Mouse (Mus musculus) sigmoid colon, adult 10 weeks (tissue): ENCODE measurements around the gene Gns. TPM values are rescaled to one million over a fixed set of nuclear protein-coding genes. Genes with fewer than 3 reads are reported as not detected.

Experiments used
- polyA plus RNA-seq: library from polyadenylated mRNA; stranded (reverse); fragments of 350-450 nt; fragmentation: Illumina TruSeq; extraction: RNeasy Lipid Tissue Mini Kit (QIAGEN cat#74804); gene quantifications from one replicate; pipeline ENCODE4 v1.2.3, GENCODE M21; 2014; ENCODE audit warnings: low read depth, low replicate concordance

Gns gene
- polyA plus RNA-seq = 41.7 TPM

GRCm38 (mm10) chr10:121364801-121365564, at the start of gene Gns:
TSS of gene Gns (plus strand) at chr10:121365090.

GRCm38 (mm10) chr10:121351066-121351581, 13.8 kb upstream of the Gns start, which contains the start of gene Tbc1d30:
TSS of gene Tbc1d30 (minus strand) at chr10:121351278.

Other genes starting within 250 kb of the Gns start
- 13.0 TPM for gene Tbc1d30, start 13.8 kb upstream of the Gns start, polyA plus RNA-seq
- 65.4 TPM for gene Rassf3, start 111.3 kb downstream of the Gns start, polyA plus RNA-seq
- 122 TPM for gene Tbk1, start 221.7 kb downstream of the Gns start, polyA plus RNA-seq